Mouse (Mus musculus) brain, embryonic 14.5 days (tissue): Measurements from ENCODE around the gene Gm49340.

Experiments used
- CTCF ChIP-seq: fragments of 200-500 bp; IDR thresholded peaks from 2 replicates; pipeline ENCODE4 v1.5.1; 2012; ENCODE audit warnings: inconsistent platforms, mild to moderate bottlenecking, moderate library complexity, borderline replicate concordance; ENCODE audit not compliant: insufficient read depth, insufficient read length; ENCODE audit errors: extremely low read depth
- POLR2A ChIP-seq: fragments of 200-500 bp; IDR thresholded peaks from 2 replicates; pipeline ENCODE4 v1.6.1; 2012; ENCODE audit warnings: mild to moderate bottlenecking, inconsistent platforms, borderline replicate concordance; ENCODE audit not compliant: poor library complexity, insufficient read depth, insufficient read length, severe bottlenecking; ENCODE audit errors: extremely low read depth

- TF ChIP-seq CTCF (no peak), POLR2A (no peak)
Observed at GRCm38 (mm10) chr11:73280710-73281109, 48.8 kb upstream of the Gm49340 start.
